Mouse (Mus musculus): Measurements from ENCODE around the gene Slc35e3. TPM values are rescaled to one million over a fixed set of nuclear protein-coding genes. Genes with fewer than 3 reads are reported as not detected.
A peak's percentile ranks its signal among the peaks of the same experiment; 100 is the strongest.
"Not testable (repeated sequence)": the region's sequence is repeated elsewhere in the genome, so short reads cannot be mapped to it uniquely, and the experiment has no call there.

Slc35e3 gene
- total and polyA plus RNA-seq, 2 experiments from 2014 or later, result 24.4 to 31.0 TPM

DNA sequence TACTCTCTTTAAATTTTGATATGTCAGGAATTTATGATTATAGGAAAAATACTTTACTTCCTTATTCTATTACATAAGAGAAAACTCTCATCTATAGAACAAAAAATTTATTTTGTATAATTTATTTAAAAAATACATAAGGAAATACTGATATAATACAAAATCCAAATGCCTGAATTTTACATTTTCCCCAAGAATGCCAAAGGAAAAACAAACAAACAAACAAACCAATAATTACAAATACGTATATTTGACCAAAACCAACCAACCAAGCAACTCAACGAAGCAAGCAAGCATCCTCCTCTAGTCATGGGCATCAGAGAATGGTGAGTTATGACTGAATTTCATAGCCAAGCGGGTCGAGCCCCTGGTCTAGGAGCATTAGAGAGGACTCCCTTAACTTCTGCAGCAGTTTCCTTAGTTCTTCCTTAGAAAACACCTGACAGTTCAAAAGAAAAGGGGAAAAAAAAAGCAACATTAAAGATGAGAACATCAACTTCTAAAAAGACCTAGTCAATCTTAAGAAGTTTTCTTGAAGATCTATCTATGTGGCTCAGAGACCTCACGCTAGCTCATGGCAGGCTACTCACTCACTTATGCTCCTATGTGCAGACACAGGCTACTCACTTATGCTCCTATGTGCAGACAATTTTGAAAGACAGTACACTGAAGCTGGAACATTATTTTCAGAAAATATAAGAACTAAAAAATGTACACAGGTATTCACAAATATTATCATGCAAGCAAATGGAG, 4.5 kb upstream of the Slc35e3 start:
- Histone ChIP-seq H3K27me3 (ENCODE audit: insufficient read depth, low read length) (no peaks in the 10 kb centered on the region), H3K4me2 (ENCODE audit: low read depth, low read length, poor library complexity, severe bottlenecking) (no peak overlapping the region), H3K27ac (ENCODE audit: low read depth, low read length) (no peak overlapping the region), H3K4me1 (ENCODE audit: insufficient read depth, low read length) (no peaks in the 10 kb centered on the region), H3K9ac (replicated peaks; ENCODE audit: low read length, poor library complexity, severe bottlenecking) (no peak overlapping the region), H3K4me3 (ENCODE audit: low read depth, low read length) (no peak overlapping the region), H3K36me3 (ENCODE audit: insufficient read depth, low read length) (peaks cover 21% of the 10 kb centered on the region), H3K9me3 (ENCODE audit: low read length) (no peaks in the 10 kb centered on the region)
- ATAC-seq (ENCODE audit: low FRiP score), result no peak
- no peak for TF ChIP-seq CTCF (IDR thresholded peaks at IDR 0.05)
- DNase-seq (ENCODE audit: low spot score), result no peak
- WGBS, result 98% methylated on average over 5 of the region's 5 CpGs

DNA sequence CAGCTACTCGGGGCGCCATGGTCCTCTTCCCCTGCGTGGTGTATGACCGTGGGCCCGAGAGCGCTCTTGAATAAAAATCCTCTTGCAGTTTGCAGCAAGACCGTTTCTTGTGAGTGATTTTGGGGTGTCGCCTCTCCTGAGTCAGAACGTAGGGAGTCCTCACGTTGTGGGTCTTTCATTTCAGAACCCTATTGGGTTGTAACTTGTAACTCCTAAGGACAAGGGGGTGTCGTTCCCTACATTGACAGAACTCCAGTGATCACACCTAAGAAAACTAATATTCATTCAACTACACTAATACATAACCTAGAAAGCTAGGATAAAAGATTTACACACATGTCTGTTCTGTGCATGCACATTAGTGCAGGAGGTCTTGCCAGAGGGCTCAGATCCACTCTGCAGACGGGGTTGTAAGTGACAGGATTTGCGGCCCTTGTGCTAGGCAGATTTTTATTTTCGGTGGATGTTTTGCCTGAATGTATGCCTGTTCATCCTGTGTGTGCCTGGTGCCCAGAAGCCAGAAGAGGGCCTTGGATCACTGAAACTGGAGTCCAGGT, 3.7 kb upstream of the Slc35e3 start:
- DNase-seq (ENCODE audit: low spot score), result no peak
- Histone ChIP-seq H3K4me2 (ENCODE audit: low read depth, low read length, poor library complexity, severe bottlenecking) (no peak overlapping the region), H3K36me3 (ENCODE audit: insufficient read depth, low read length) (peaks cover 13% of the 10 kb centered on the region), H3K27ac (ENCODE audit: low read depth, low read length) (no peak overlapping the region), H3K9ac (replicated peaks; ENCODE audit: low read length, poor library complexity, severe bottlenecking) (no peak overlapping the region), H3K27me3 (ENCODE audit: insufficient read depth, low read length) (no peaks in the 10 kb centered on the region), H3K4me1 (ENCODE audit: insufficient read depth, low read length) (no peaks in the 10 kb centered on the region), H3K4me3 (ENCODE audit: low read depth, low read length) (no peak overlapping the region), H3K9me3 (ENCODE audit: low read length) (no peaks in the 10 kb centered on the region)
- 96% methylated on average over 14 of the region's 14 CpGs for WGBS
- ATAC-seq (ENCODE audit: low FRiP score), result no peak
- TF ChIP-seq CTCF (IDR thresholded peaks at IDR 0.05), result no peak

DNA sequence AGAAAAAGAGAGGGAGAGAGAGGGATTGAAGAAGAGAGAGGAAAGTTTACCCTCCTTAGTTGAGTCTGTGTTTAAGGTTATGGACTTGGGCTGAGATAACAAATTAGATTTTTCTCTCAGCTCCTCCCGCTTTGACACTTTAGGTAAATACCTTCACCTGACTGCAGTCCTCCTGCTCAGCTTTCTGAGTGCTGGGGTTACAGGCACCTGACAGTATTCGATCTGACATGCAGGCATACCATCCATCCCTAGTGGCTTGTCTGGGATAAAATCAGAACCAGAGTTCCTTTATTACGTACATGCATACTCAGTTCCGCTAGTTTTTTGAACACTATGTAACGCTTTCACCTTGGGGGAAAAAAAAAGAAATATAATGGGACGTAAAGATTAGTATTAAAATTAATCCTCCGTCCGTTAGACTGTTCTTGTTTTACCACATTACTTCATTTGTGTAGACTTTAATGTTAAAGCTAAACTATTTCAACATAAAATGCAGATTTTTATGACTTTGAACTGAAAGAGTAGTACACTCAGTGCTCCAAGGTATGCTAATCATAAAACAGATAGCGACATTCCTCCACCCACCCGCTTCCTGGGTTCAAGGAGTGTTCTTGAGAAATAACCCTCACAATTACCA, 3.0 kb upstream of the Slc35e3 start:
- WGBS, result 97% methylated on average over 10 of the region's 10 CpGs
- H3K36me3 ChIP-seq (ENCODE audit: insufficient read depth, low read length), result peaks cover 10% of the 10 kb centered on the region
- TF ChIP-seq CTCF (IDR thresholded peaks at IDR 0.05), result no peak
- H3K4me3 ChIP-seq (ENCODE audit: low read depth, low read length), result no peak overlapping the region
- no peaks in the 10 kb centered on the region for H3K27me3 ChIP-seq (ENCODE audit: insufficient read depth, low read length)
- H3K4me1 ChIP-seq (ENCODE audit: insufficient read depth, low read length), result peaks cover 2% of the 10 kb centered on the region; the same call in 1 of the 2 replicates
- ATAC-seq (ENCODE audit: low FRiP score), result no peak
- no peak for DNase-seq (ENCODE audit: low spot score)
- no peak overlapping the region for H3K27ac ChIP-seq (ENCODE audit: low read depth, low read length)
- H3K9ac ChIP-seq (replicated peaks; ENCODE audit: low read length, poor library complexity, severe bottlenecking), result no peak overlapping the region
- no peak overlapping the region for H3K4me2 ChIP-seq (ENCODE audit: low read depth, low read length, poor library complexity, severe bottlenecking)
- no peaks in the 10 kb centered on the region for H3K9me3 ChIP-seq (ENCODE audit: low read length)

DNA sequence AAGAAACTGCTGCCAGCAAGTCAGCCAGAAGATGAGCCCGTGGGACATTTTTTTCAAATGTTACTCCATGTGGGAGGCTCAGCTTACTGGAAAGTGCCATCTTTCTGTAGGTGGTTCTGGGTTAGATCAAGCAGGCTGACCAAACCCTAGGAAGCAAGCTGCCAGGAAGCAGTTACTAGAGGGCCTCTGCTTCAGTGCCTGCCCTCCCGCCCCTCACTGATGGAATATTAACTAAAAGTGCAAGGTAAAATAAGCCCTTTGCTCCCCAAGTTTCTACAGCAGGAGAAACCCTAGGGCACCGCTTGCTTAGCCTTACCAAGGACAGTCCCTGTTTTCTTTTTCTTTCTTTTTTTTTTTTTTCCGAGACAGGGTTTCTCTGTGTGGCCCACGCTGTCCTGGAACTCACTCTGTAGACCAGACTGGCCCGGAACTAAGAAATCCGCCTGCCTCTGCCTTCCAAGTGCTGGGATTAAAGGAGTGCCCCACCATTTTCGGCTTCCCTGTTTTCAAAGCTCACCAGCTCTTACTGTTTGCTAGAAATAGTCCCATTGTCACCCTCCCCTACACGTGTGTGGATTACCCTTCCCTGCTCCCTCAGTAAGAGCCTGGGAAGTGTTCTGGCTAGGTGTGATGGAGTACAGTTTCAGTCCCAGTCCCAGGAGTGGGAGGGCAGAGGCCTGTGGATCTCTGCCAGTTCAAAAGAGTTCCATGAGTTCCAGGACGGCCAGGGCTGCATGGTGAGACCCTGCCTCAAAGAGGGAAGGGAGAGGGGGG, 2.3 kb upstream of the Slc35e3 start:
- ATAC-seq (ENCODE audit: low FRiP score) (no peak), DNase-seq (ENCODE audit: low spot score) (no peak)
- Histone ChIP-seq H3K27ac (ENCODE audit: low read depth, low read length) (no peak overlapping the region), H3K9ac (replicated peaks; ENCODE audit: low read length, poor library complexity, severe bottlenecking) (no peak overlapping the region), H3K36me3 (ENCODE audit: insufficient read depth, low read length) (peaks cover 10% of the 10 kb centered on the region), H3K27me3 (ENCODE audit: insufficient read depth, low read length) (no peaks in the 10 kb centered on the region), H3K9me3 (ENCODE audit: low read length) (no peaks in the 10 kb centered on the region), H3K4me3 (ENCODE audit: low read depth, low read length) (no peak overlapping the region), H3K4me1 (ENCODE audit: insufficient read depth, low read length) (peaks cover 9% of the 10 kb centered on the region; the same call in 1 of the 2 replicates), H3K4me2 (ENCODE audit: low read depth, low read length, poor library complexity, severe bottlenecking) (no peak overlapping the region)
- 93% methylated on average over 10 of the region's 10 CpGs for WGBS
- TF ChIP-seq CTCF (IDR thresholded peaks at IDR 0.05), result no peak

DNA sequence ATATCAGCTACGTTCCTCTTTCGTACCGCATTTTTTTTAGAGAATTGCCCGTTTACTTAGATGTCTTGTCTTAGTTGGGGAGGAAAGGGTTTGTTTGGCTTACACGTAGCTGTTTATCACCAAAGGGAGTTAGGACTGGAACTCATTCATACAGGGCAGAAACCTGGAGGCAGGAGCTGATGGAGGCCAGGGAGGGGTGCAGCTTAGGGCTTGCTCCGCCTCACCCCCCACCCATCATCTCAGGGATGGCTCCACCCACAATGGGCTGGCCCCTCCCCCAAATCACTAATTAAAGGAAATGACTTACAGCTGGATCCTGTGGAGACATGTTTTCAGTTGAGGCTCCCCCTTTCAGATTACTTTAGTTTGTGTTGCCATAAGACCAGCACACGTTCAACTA, 1.5 kb upstream of the Slc35e3 start:
- Histone ChIP-seq H3K4me2 (ENCODE audit: low read depth, low read length, poor library complexity, severe bottlenecking) (no peak overlapping the region), H3K27me3 (ENCODE audit: insufficient read depth, low read length) (no peaks in the 10 kb centered on the region), H3K9me3 (ENCODE audit: low read length) (no peaks in the 10 kb centered on the region), H3K4me3 (ENCODE audit: low read depth, low read length) (no peak overlapping the region), H3K9ac (replicated peaks; ENCODE audit: low read length, poor library complexity, severe bottlenecking) (no peak overlapping the region), H3K36me3 (ENCODE audit: insufficient read depth, low read length) (peaks cover 10% of the 10 kb centered on the region), H3K4me1 (ENCODE audit: insufficient read depth, low read length) (peaks cover 9% of the 10 kb centered on the region; the same call in 1 of the 2 replicates), H3K27ac (ENCODE audit: low read depth, low read length) (no peak overlapping the region)
- ATAC-seq (ENCODE audit: low FRiP score) (no peak), DNase-seq (ENCODE audit: low spot score) (no peak)
- TF ChIP-seq CTCF (IDR thresholded peaks at IDR 0.05), result no peak
- 93% methylated on average over 7 of the region's 7 CpGs for WGBS

DNA sequence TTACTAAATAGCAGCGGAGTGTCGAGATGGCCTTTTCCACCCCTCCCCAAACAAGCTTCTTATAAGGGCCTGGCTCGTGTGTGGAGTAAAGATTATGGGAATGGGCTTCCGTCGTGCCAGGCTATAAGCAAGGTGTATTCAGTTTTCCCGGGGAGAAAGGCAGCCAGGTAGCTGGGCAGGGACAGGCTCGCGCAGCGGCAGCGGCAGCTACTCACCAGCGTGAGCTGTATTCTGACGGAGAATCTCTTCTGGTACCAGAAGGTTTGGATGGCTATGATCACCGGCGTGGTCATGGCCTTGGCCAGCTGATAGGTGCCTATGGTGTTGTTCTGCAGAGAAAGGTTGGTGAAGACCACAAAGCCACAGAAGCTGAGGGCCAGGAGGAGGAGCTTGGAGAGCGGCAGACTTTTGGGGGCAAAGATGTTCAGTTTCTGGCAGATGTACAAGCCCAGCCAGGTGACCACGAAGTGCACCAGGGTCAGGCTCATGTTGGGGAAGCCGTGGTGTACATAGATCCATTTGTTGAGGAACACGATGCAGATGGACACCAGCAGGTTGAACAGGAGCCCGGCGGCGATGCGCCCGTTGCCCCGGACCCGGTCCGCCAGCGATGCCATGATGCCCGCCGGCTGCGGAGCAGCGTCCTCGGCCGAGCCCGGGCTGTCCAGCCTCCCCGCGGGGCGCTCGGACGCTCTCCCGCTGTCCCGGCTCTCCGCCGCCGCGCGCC, 432 bp downstream of the Slc35e3 start:
- under 1% methylated on average over 14 of the region's 46 CpGs for WGBS
- peak; percentile 65 for ATAC-seq (ENCODE audit: low FRiP score)
- Histone ChIP-seq H3K9ac (replicated peaks; ENCODE audit: low read length, poor library complexity, severe bottlenecking) (peak overlapping the region; percentile 63), H3K27ac (ENCODE audit: low read depth, low read length) (peak overlapping the region; percentile 51; the same call in 1 of the 2 replicates), H3K4me3 (ENCODE audit: low read depth, low read length) (peak overlapping the region; percentile 55), H3K4me2 (ENCODE audit: low read depth, low read length, poor library complexity, severe bottlenecking) (peak overlapping the region; percentile 61)
- not testable (repeated sequence) for H3K27me3 ChIP-seq (ENCODE audit: insufficient read depth, low read length); H3K36me3 ChIP-seq (ENCODE audit: insufficient read depth, low read length); H3K9me3 ChIP-seq (ENCODE audit: low read length); H3K4me1 ChIP-seq (ENCODE audit: insufficient read depth, low read length); DNase-seq (ENCODE audit: low spot score)
